Mouse (Mus musculus): ENCODE measurements at regions not wholly inside any gene's neighbourhood (a gene's known extent, or its start where the extent isn't known, plus 50 kb on each side); places are given as distances from the start of the nearest gene placed in this dataset.

DNA sequence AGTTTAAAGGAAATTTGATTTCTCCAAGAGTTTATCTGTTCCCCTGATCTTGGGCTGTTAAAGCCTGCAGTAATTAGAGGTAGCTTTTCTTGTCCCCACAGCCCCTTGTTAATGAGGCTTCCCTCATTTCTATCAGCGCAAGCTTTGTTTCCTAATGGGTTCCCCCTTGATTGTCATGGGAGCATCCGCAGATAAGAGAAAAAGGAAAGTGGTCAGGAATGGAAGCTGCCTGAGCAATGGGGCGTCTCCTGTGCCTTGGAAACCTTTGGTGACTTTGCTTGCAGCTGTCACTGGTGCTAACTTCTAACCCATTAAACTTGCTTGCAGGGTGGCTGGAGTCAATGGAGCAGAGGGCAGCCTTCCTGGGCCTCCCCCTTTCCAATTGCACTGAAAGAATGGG lies 202.7 kb upstream of the Arglu1 start:
- H3K36me3 ChIP-seq (ENCODE audit: insufficient read depth, low read length), result no peaks in the 10 kb centered on the region
- H3K9ac ChIP-seq (ENCODE audit: low read depth, low read length), result no peak overlapping the region
- no peak for ATAC-seq (replicated peaks; ENCODE audit: low FRiP score, low read depth)
- DNase-seq (ENCODE audit: low spot score), result no peak
- H3K27me3 ChIP-seq (ENCODE audit: insufficient read depth, low read length), result no peaks in the 10 kb centered on the region
- H3K4me2 ChIP-seq (ENCODE audit: low read length), result no peak overlapping the region
- H3K4me3 ChIP-seq (replicated peaks; ENCODE audit: low read depth, low read length), result no peak overlapping the region
- H3K27ac ChIP-seq, result no peak overlapping the region
- no peak for TF ChIP-seq CTCF (IDR thresholded peaks at IDR 0.05; ENCODE audit: low read depth)
- H3K4me1 ChIP-seq (replicated peaks; ENCODE audit: insufficient read depth, low read length), result no peaks in the 10 kb centered on the region
- H3K9me3 ChIP-seq (replicated peaks; ENCODE audit: low read length), result no peaks in the 10 kb centered on the region
- WGBS, result 35% methylated on average over 3 of the region's 3 CpGs

DNA sequence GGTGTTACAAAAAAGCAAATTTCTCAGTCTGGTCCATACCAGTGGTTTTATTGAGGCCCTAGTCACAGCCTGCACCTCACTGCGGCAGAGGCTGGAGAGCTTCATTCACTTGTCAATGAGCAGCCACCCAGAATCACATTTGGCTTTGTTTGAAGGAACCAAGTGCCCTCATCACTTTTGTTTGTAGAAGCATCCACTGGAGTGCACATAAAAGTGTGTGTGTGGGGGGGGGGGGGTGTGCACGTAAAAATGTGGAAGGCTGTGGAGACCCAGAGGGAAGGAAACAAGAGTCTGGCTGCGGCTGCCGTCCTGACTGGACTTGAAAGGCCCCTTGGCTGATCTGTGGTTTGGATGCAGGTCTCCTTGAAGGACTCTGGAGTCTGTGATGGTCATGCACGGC lies 187.0 kb upstream of the Arglu1 start:
- no peak overlapping the region for H3K4me2 ChIP-seq (ENCODE audit: low read length)

DNA sequence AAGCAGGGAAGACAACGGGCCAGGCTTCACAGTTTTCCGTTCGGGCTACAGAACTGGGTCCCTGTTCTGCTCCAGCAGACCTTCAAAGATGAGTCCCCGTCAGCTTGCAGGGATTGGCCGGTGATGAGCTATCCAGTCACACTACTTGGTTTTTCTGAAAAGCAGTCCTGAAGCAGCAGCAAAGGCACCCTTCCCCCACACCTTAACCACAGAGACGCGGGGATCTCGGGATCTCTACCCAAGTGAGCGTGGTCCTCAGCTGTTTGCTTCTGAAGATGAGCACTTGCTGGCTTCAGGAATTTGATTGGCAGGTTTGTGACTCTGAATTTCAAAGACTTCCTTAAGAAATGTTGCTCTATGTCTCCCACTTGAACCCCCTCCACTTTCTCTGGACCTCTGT lies 186.6 kb upstream of the Arglu1 start:
- 47% methylated on average over 9 of the region's 9 CpGs for WGBS
- Histone ChIP-seq H3K27me3 (ENCODE audit: insufficient read depth, low read length) (no peaks in the 10 kb centered on the region), H3K4me2 (ENCODE audit: low read length) (no peak overlapping the region)

More for the DNA sequence above, 187.0 kb upstream of the Arglu1 start:
- no peaks in the 10 kb centered on the region for H3K9me3 ChIP-seq (replicated peaks; ENCODE audit: low read length)
- DNase-seq (ENCODE audit: low spot score) (no peak), ATAC-seq (replicated peaks; ENCODE audit: low FRiP score, low read depth) (no peak)
- no peak overlapping the region for H3K9ac ChIP-seq (ENCODE audit: low read depth, low read length)
- H3K27me3 ChIP-seq (ENCODE audit: insufficient read depth, low read length), result no peaks in the 10 kb centered on the region
- no peaks in the 10 kb centered on the region for H3K36me3 ChIP-seq (ENCODE audit: insufficient read depth, low read length)
- no peak for TF ChIP-seq CTCF (IDR thresholded peaks at IDR 0.05; ENCODE audit: low read depth)
- no peak overlapping the region for H3K4me3 ChIP-seq (replicated peaks; ENCODE audit: low read depth, low read length)
- no peaks in the 10 kb centered on the region for H3K4me1 ChIP-seq (replicated peaks; ENCODE audit: insufficient read depth, low read length)
- no peak overlapping the region for H3K27ac ChIP-seq
- WGBS, result 44% methylated on average over 5 of the region's 5 CpGs

GRCm38 (mm10) chr8:8876469-8876868 lies 186.1 kb upstream of the Arglu1 start:
- Histone ChIP-seq H3K9ac (ENCODE audit: low read depth, low read length) (no peak overlapping the region), H3K36me3 (ENCODE audit: insufficient read depth, low read length) (no peaks in the 10 kb centered on the region), H3K27me3 (ENCODE audit: insufficient read depth, low read length) (no peaks in the 10 kb centered on the region), H3K4me2 (ENCODE audit: low read length) (no peak overlapping the region), H3K4me3 (replicated peaks; ENCODE audit: low read depth, low read length) (no peak overlapping the region), H3K27ac (no peak overlapping the region), H3K4me1 (replicated peaks; ENCODE audit: insufficient read depth, low read length) (no peaks in the 10 kb centered on the region), H3K9me3 (replicated peaks; ENCODE audit: low read length) (no peaks in the 10 kb centered on the region)
- ATAC-seq (replicated peaks; ENCODE audit: low FRiP score, low read depth), result no peak
- WGBS, result 83% methylated on average over 6 of the region's 6 CpGs
- no peak for DNase-seq (ENCODE audit: low spot score)
- TF ChIP-seq CTCF (IDR thresholded peaks at IDR 0.05; ENCODE audit: low read depth), result no peak

More for the DNA sequence above, 186.6 kb upstream of the Arglu1 start:
- no peaks in the 10 kb centered on the region for H3K9me3 ChIP-seq (replicated peaks; ENCODE audit: low read length)
- H3K4me3 ChIP-seq (replicated peaks; ENCODE audit: low read depth, low read length), result no peak overlapping the region
- no peak overlapping the region for H3K27ac ChIP-seq
- TF ChIP-seq CTCF (IDR thresholded peaks at IDR 0.05; ENCODE audit: low read depth), result no peak
- H3K36me3 ChIP-seq (ENCODE audit: insufficient read depth, low read length), result no peaks in the 10 kb centered on the region
- ATAC-seq (replicated peaks; ENCODE audit: low FRiP score, low read depth) (no peak), DNase-seq (ENCODE audit: low spot score) (no peak)
- H3K4me1 ChIP-seq (replicated peaks; ENCODE audit: insufficient read depth, low read length), result no peaks in the 10 kb centered on the region
- no peak overlapping the region for H3K9ac ChIP-seq (ENCODE audit: low read depth, low read length)

DNA sequence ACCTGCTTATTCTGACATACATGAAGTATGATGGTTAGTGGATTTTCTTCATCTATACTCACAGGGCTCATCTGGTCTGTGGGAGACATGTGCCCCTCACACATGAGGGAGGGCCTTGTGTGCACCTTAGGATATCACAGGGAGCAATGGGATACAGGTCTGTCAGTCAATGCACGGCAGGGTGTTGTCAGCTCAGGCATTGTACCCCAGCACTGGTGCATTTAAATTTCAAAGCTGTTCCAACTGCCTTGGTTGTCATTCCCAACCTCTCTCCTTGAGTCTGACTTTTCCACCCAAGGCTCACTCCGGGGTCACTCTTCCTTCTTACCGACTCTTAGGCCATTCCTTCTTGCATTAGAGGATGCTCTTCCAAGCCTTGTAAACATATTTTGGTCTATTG lies 181.6 kb upstream of the Arglu1 start:
- no peaks in the 10 kb centered on the region for H3K27me3 ChIP-seq (ENCODE audit: insufficient read depth, low read length)
- TF ChIP-seq CTCF (IDR thresholded peaks at IDR 0.05; ENCODE audit: low read depth), result no peak
- H3K27ac ChIP-seq, result no peak overlapping the region
- no peak overlapping the region for H3K4me3 ChIP-seq (replicated peaks; ENCODE audit: low read depth, low read length)
- DNase-seq (ENCODE audit: low spot score), result no peak
- H3K4me2 ChIP-seq (ENCODE audit: low read length), result no peak overlapping the region
- no peak for ATAC-seq (replicated peaks; ENCODE audit: low FRiP score, low read depth)
- 74% methylated on average over 3 of the region's 3 CpGs for WGBS
- no peaks in the 10 kb centered on the region for H3K36me3 ChIP-seq (ENCODE audit: insufficient read depth, low read length)
- no peaks in the 10 kb centered on the region for H3K9me3 ChIP-seq (replicated peaks; ENCODE audit: low read length)
- H3K9ac ChIP-seq (ENCODE audit: low read depth, low read length), result no peak overlapping the region
- H3K4me1 ChIP-seq (replicated peaks; ENCODE audit: insufficient read depth, low read length), result no peaks in the 10 kb centered on the region; the same call in 1 of the 2 replicates

- Histone ChIP-seq H3K9me3 (replicated peaks; ENCODE audit: low read length) (no peaks in the 10 kb centered on the region), H3K27me3 (ENCODE audit: insufficient read depth, low read length) (no peaks in the 10 kb centered on the region), H3K4me3 (replicated peaks; ENCODE audit: low read depth, low read length) (no peak overlapping the region), H3K27ac (no peak overlapping the region), H3K4me2 (ENCODE audit: low read length) (no peak overlapping the region), H3K36me3 (ENCODE audit: insufficient read depth, low read length) (no peaks in the 10 kb centered on the region), H3K9ac (ENCODE audit: low read depth, low read length) (no peak overlapping the region), H3K4me1 (replicated peaks; ENCODE audit: insufficient read depth, low read length) (no peaks in the 10 kb centered on the region; the same call in 1 of the 2 replicates)
- TF ChIP-seq CTCF (IDR thresholded peaks at IDR 0.05; ENCODE audit: low read depth), result no peak
- 60% methylated on average over 8 of the region's 8 CpGs for WGBS
- ATAC-seq (replicated peaks; ENCODE audit: low FRiP score, low read depth) (no peak), DNase-seq (ENCODE audit: low spot score) (no peak)
Measured at GRCm38 (mm10) chr8:8871039-8871438, 180.7 kb upstream of the Arglu1 start.

GRCm38 (mm10) chr8:8870487-8870886 lies 180.2 kb upstream of the Arglu1 start:
- H3K4me1 ChIP-seq (replicated peaks; ENCODE audit: insufficient read depth, low read length), result no peaks in the 10 kb centered on the region; the same call in 1 of the 2 replicates
- no peak for TF ChIP-seq CTCF (IDR thresholded peaks at IDR 0.05; ENCODE audit: low read depth)
- H3K4me2 ChIP-seq (ENCODE audit: low read length), result no peak overlapping the region
- ATAC-seq (replicated peaks; ENCODE audit: low FRiP score, low read depth) (no peak), DNase-seq (ENCODE audit: low spot score) (no peak)
- no peaks in the 10 kb centered on the region for H3K27me3 ChIP-seq (ENCODE audit: insufficient read depth, low read length)
- no peak overlapping the region for H3K27ac ChIP-seq
- WGBS, result 27% methylated on average over 4 of the region's 4 CpGs
- H3K4me3 ChIP-seq (replicated peaks; ENCODE audit: low read depth, low read length), result no peak overlapping the region
- H3K36me3 ChIP-seq (ENCODE audit: insufficient read depth, low read length), result no peaks in the 10 kb centered on the region
- no peaks in the 10 kb centered on the region for H3K9me3 ChIP-seq (replicated peaks; ENCODE audit: low read length)
- H3K9ac ChIP-seq (ENCODE audit: low read depth, low read length), result no peak overlapping the region

Measured in kidney, postnatal 0 days (tissue).